Mouse (Mus musculus) kidney, postnatal 14 days (tissue): ENCODE results near the gene Rhbdf2.
"Not testable (repeated sequence)": the region's sequence is repeated elsewhere in the genome, so short reads cannot be mapped to it uniquely, and the experiment has no call there.

Experiments
- DNase-seq: peaks from one replicate; pipeline ENCODE4 v3.0.0; 2022; ENCODE audit warnings: mixed read lengths

Rhbdf2 gene

GRCm38 (mm10) chr11:116626299-116627071, at the start of gene Rhbdf2:
Gene Rhbdf2, minus strand, starts transcription at chr11:116627019.
- no peak for DNase-seq

- DNase-seq = no peak
Observed at GRCm38 (mm10) chr11:116676175-116676976, 49.6 kb upstream of the Rhbdf2 start.

- DNase-seq = peak; percentile 80
Observed at GRCm38 (mm10) chr11:116675429-116675828, 48.6 kb upstream of the Rhbdf2 start.

GRCm38 (mm10) chr11:116674616-116675379, 48.0 kb upstream of the Rhbdf2 start:
- peak; percentile 93 for DNase-seq

GRCm38 (mm10) chr11:116673410-116673809, 46.6 kb upstream of the Rhbdf2 start:
- no peak for DNase-seq

GRCm38 (mm10) chr11:116672595-116672994, 45.8 kb upstream of the Rhbdf2 start:
- DNase-seq = no peak

- DNase-seq = no peak
Observed at GRCm38 (mm10) chr11:116671845-116672434, 45.1 kb upstream of the Rhbdf2 start.

GRCm38 (mm10) chr11:116671112-116671844, 44.5 kb upstream of the Rhbdf2 start:
- peak; percentile 98 for DNase-seq

GRCm38 (mm10) chr11:116670386-116670785, 43.6 kb upstream of the Rhbdf2 start:
- DNase-seq = no peak

GRCm38 (mm10) chr11:116669787-116670365, 43.1 kb upstream of the Rhbdf2 start:
- DNase-seq = no peak

GRCm38 (mm10) chr11:116669316-116669715, 42.5 kb upstream of the Rhbdf2 start:
- DNase-seq = no peak

GRCm38 (mm10) chr11:116668839-116669238, 42.0 kb upstream of the Rhbdf2 start:
- DNase-seq = peak; percentile 47

GRCm38 (mm10) chr11:116668381-116668825, 41.6 kb upstream of the Rhbdf2 start:
- peak; percentile 60 for DNase-seq

- DNase-seq = no peak
Observed at GRCm38 (mm10) chr11:116667930-116668329, 41.1 kb upstream of the Rhbdf2 start.

- not testable (repeated sequence) for DNase-seq
Observed at GRCm38 (mm10) chr11:116667012-116667411, 40.2 kb upstream of the Rhbdf2 start.

GRCm38 (mm10) chr11:116666566-116666965, 39.7 kb upstream of the Rhbdf2 start:
- DNase-seq = peak; percentile 41

GRCm38 (mm10) chr11:116665289-116665688, 38.5 kb upstream of the Rhbdf2 start:
- DNase-seq = no peak

GRCm38 (mm10) chr11:116661948-116662377, 35.1 kb upstream of the Rhbdf2 start:
- peak; percentile 60 for DNase-seq

- DNase-seq = peak; percentile 28
Observed at GRCm38 (mm10) chr11:116661291-116661947, 34.6 kb upstream of the Rhbdf2 start.

GRCm38 (mm10) chr11:116660181-116660580, 33.4 kb upstream of the Rhbdf2 start:
- DNase-seq = no peak
